Mouse (Mus musculus): ENCODE measurements around the gene Otub2. TPM values are rescaled to one million over a fixed set of nuclear protein-coding genes. Genes with fewer than 3 reads are reported as not detected.

Otub2 gene
- polyA plus RNA-seq, 1 experiment from 2014 or later, result 14.8 TPM

- Histone ChIP-seq H3K4me2 (ENCODE audit: low read length) (peak overlapping the region; percentile 58), H3K27me3 (ENCODE audit: control insufficient read depth, insufficient read depth, low read length) (no peaks in the 10 kb centered on the region), H3K9ac (ENCODE audit: low read length) (peak overlapping the region; percentile 62), H3K9me3 (ENCODE audit: control insufficient read depth, low read length) (no peaks in the 10 kb centered on the region), H3K36me3 (ENCODE audit: control insufficient read depth, insufficient read depth, low read length) (no peaks in the 10 kb centered on the region), H3K4me1 (ENCODE audit: control insufficient read depth in 2 of 2, insufficient read depth in 2 of 2, low read length in 2 of 2) (peaks cover 19 to 32% of the 10 kb centered on the region in 2 experiments), H3K27ac (replicated peaks in 1 of 2; ENCODE audit: control insufficient read depth in 1 of 2, insufficient read depth in 1 of 2, low read depth in 2 of 2, low read length in 2 of 2) (peak overlapping the region; percentile 87 to 94), H3K4me3 (ENCODE audit: control insufficient read depth in 1 of 2, insufficient read depth in 1 of 2, low read depth in 1 of 2, low read length in 2 of 2) (no peak overlapping the region)
- ATAC-seq (ENCODE audit: insufficient number of reproducible peaks, insufficient read depth, low FRiP score, low read depth), result no peak
- 87% methylated on average over 6 of the region's 6 CpGs for WGBS
Observed at GRCm38 (mm10) chr12:103352735-103353134, 35.7 kb upstream of the Otub2 start.

- peak; percentile 90 for ATAC-seq (ENCODE audit: insufficient number of reproducible peaks, insufficient read depth, low FRiP score, low read depth)
- Histone ChIP-seq H3K36me3 (ENCODE audit: control insufficient read depth, insufficient read depth, low read length) (no peaks in the 10 kb centered on the region), H3K4me1 (ENCODE audit: control insufficient read depth in 2 of 2, insufficient read depth in 2 of 2, low read length in 2 of 2) (peaks cover 24 to 31% of the 10 kb centered on the region in 2 experiments), H3K27ac (replicated peaks in 1 of 2; ENCODE audit: control insufficient read depth in 1 of 2, insufficient read depth in 1 of 2, low read depth in 2 of 2, low read length in 2 of 2) (peak overlapping the region; percentile 87 to 94), H3K27me3 (ENCODE audit: control insufficient read depth, insufficient read depth, low read length) (no peaks in the 10 kb centered on the region), H3K4me2 (ENCODE audit: low read length) (peak overlapping the region; percentile 58), H3K9ac (ENCODE audit: low read length) (peak overlapping the region; percentile 70), H3K9me3 (ENCODE audit: control insufficient read depth, low read length) (no peaks in the 10 kb centered on the region), H3K4me3 (ENCODE audit: control insufficient read depth in 1 of 2, insufficient read depth in 1 of 2, low read depth in 1 of 2, low read length in 2 of 2) (peak overlapping the region; percentile 30 to 40; a peak in 3 of 4 replicates)
- WGBS, result 9% methylated on average over 5 of the region's 5 CpGs
Observed at GRCm38 (mm10) chr12:103353538-103353937, 34.9 kb upstream of the Otub2 start.

- peak within 1 kb of the TSS; percentile 58 for H3K4me2 ChIP-seq (ENCODE audit: low read length)
- peaks cover 33 to 40% of the 10 kb centered on the region in 2 experiments for H3K4me1 ChIP-seq (ENCODE audit: control insufficient read depth in 2 of 2, insufficient read depth in 2 of 2, low read length in 2 of 2)
- no peak for ATAC-seq (ENCODE audit: insufficient number of reproducible peaks, insufficient read depth, low FRiP score, low read depth)
Observed at GRCm38 (mm10) chr12:103355746-103356414, 32.6 kb upstream of the Otub2 start, which contains the start of gene Asb2. Gene Asb2, minus strand, starts transcription at chr12:103356001.

GRCm38 (mm10) chr12:103356415-103356748 is 32.1 kb upstream of the Otub2 start:
- no peaks in the 10 kb centered on the region for H3K9me3 ChIP-seq (ENCODE audit: control insufficient read depth, low read length)
- no peak overlapping the region for H3K4me2 ChIP-seq (ENCODE audit: low read length)
- H3K27ac ChIP-seq (replicated peaks in 1 of 2; ENCODE audit: control insufficient read depth in 1 of 2, insufficient read depth in 1 of 2, low read depth in 2 of 2, low read length in 2 of 2), result peak overlapping the region; percentile 81 to 94; a peak in 3 of 4 replicates
- H3K36me3 ChIP-seq (ENCODE audit: control insufficient read depth, insufficient read depth, low read length), result no peaks in the 10 kb centered on the region
- H3K4me3 ChIP-seq (ENCODE audit: control insufficient read depth in 1 of 2, insufficient read depth in 1 of 2, low read depth in 1 of 2, low read length in 2 of 2), result no peak overlapping the region
- no peaks in the 10 kb centered on the region for H3K27me3 ChIP-seq (ENCODE audit: control insufficient read depth, insufficient read depth, low read length)
- ATAC-seq (ENCODE audit: insufficient number of reproducible peaks, insufficient read depth, low FRiP score, low read depth), result no peak
- WGBS, result 77% methylated on average over 4 of the region's 4 CpGs
- H3K4me1 ChIP-seq (ENCODE audit: control insufficient read depth in 2 of 2, insufficient read depth in 2 of 2, low read length in 2 of 2), result peaks cover 33 to 40% of the 10 kb centered on the region in 2 experiments
- peak overlapping the region; percentile 70; the same call in 1 of the 2 replicates for H3K9ac ChIP-seq (ENCODE audit: low read length)

More at GRCm38 (mm10) chr12:103355746-103356414, 32.6 kb upstream of the Otub2 start, which contains the start of gene Asb2:
- Histone ChIP-seq H3K9me3 (ENCODE audit: control insufficient read depth, low read length) (no peaks in the 10 kb centered on the region), H3K9ac (ENCODE audit: low read length) (peak within 1 kb of the TSS; percentile 70), H3K27ac (replicated peaks in 1 of 2; ENCODE audit: control insufficient read depth in 1 of 2, insufficient read depth in 1 of 2, low read depth in 2 of 2, low read length in 2 of 2) (peak within 1 kb of the TSS; percentile 81 to 94), H3K27me3 (ENCODE audit: control insufficient read depth, insufficient read depth, low read length) (no peaks in the 10 kb centered on the region), H3K4me3 (ENCODE audit: control insufficient read depth in 1 of 2, insufficient read depth in 1 of 2, low read depth in 1 of 2, low read length in 2 of 2) (peak within 1 kb of the TSS; percentile 30 to 40), H3K36me3 (ENCODE audit: control insufficient read depth, insufficient read depth, low read length) (no peaks in the 10 kb centered on the region)
- 26% methylated on average over 14 of the region's 14 CpGs for WGBS

GRCm38 (mm10) chr12:103358216-103358615 is 30.3 kb upstream of the Otub2 start:
- no peaks in the 10 kb centered on the region for H3K27me3 ChIP-seq (ENCODE audit: control insufficient read depth, insufficient read depth, low read length)
- no peak overlapping the region for H3K9ac ChIP-seq (ENCODE audit: low read length)
- H3K4me2 ChIP-seq (ENCODE audit: low read length), result no peak overlapping the region
- WGBS, result 45% methylated on average over 8 of the region's 8 CpGs
- peaks cover 38 to 42% of the 10 kb centered on the region in 2 experiments for H3K4me1 ChIP-seq (ENCODE audit: control insufficient read depth in 2 of 2, insufficient read depth in 2 of 2, low read length in 2 of 2)
- H3K4me3 ChIP-seq (ENCODE audit: control insufficient read depth in 1 of 2, insufficient read depth in 1 of 2, low read depth in 1 of 2, low read length in 2 of 2), result no peak overlapping the region
- no peak for ATAC-seq (ENCODE audit: insufficient number of reproducible peaks, insufficient read depth, low FRiP score, low read depth)
- no peak overlapping the region; a peak in 1 of 4 replicates for H3K27ac ChIP-seq (replicated peaks in 1 of 2; ENCODE audit: control insufficient read depth in 1 of 2, insufficient read depth in 1 of 2, low read depth in 2 of 2, low read length in 2 of 2)
- no peaks in the 10 kb centered on the region for H3K36me3 ChIP-seq (ENCODE audit: control insufficient read depth, insufficient read depth, low read length)
- no peaks in the 10 kb centered on the region for H3K9me3 ChIP-seq (ENCODE audit: control insufficient read depth, low read length)

GRCm38 (mm10) chr12:103358951-103359801 is 29.3 kb upstream of the Otub2 start:
- H3K27me3 ChIP-seq (ENCODE audit: control insufficient read depth, insufficient read depth, low read length), result no peaks in the 10 kb centered on the region
- H3K9me3 ChIP-seq (ENCODE audit: control insufficient read depth, low read length), result no peaks in the 10 kb centered on the region
- H3K9ac ChIP-seq (ENCODE audit: low read length), result no peak overlapping the region
- no peaks in the 10 kb centered on the region for H3K36me3 ChIP-seq (ENCODE audit: control insufficient read depth, insufficient read depth, low read length)
- no peak for ATAC-seq (ENCODE audit: insufficient number of reproducible peaks, insufficient read depth, low FRiP score, low read depth)
- H3K27ac ChIP-seq (replicated peaks in 1 of 2; ENCODE audit: control insufficient read depth in 1 of 2, insufficient read depth in 1 of 2, low read depth in 2 of 2, low read length in 2 of 2), result no peak overlapping the region
- WGBS, result 47% methylated on average over 4 of the region's 4 CpGs
- H3K4me3 ChIP-seq (ENCODE audit: control insufficient read depth in 1 of 2, insufficient read depth in 1 of 2, low read depth in 1 of 2, low read length in 2 of 2), result no peak overlapping the region
- H3K4me2 ChIP-seq (ENCODE audit: low read length), result no peak overlapping the region
- peaks cover 36 to 40% of the 10 kb centered on the region in 2 experiments for H3K4me1 ChIP-seq (ENCODE audit: control insufficient read depth in 2 of 2, insufficient read depth in 2 of 2, low read length in 2 of 2)

GRCm38 (mm10) chr12:103360812-103361211 is 27.7 kb upstream of the Otub2 start:
- no peak for ATAC-seq (ENCODE audit: insufficient number of reproducible peaks, insufficient read depth, low FRiP score, low read depth)
- 82% methylated on average over 8 of the region's 8 CpGs for WGBS
- Histone ChIP-seq H3K9me3 (ENCODE audit: control insufficient read depth, low read length) (no peaks in the 10 kb centered on the region), H3K4me3 (ENCODE audit: control insufficient read depth in 1 of 2, insufficient read depth in 1 of 2, low read depth in 1 of 2, low read length in 2 of 2) (no peak overlapping the region), H3K27ac (replicated peaks in 1 of 2; ENCODE audit: control insufficient read depth in 1 of 2, insufficient read depth in 1 of 2, low read depth in 2 of 2, low read length in 2 of 2) (no peak overlapping the region), H3K4me2 (ENCODE audit: low read length) (no peak overlapping the region), H3K4me1 (ENCODE audit: control insufficient read depth in 2 of 2, insufficient read depth in 2 of 2, low read length in 2 of 2) (peaks cover 29 to 34% of the 10 kb centered on the region in 2 experiments), H3K9ac (ENCODE audit: low read length) (no peak overlapping the region), H3K36me3 (ENCODE audit: control insufficient read depth, insufficient read depth, low read length) (no peaks in the 10 kb centered on the region), H3K27me3 (ENCODE audit: control insufficient read depth, insufficient read depth, low read length) (no peaks in the 10 kb centered on the region)
